Mouse (Mus musculus) right cerebral cortex, adult 18-20 months (tissue): ENCODE data around the gene Fthl17f.
"Not testable (repeated sequence)": the region's sequence is repeated elsewhere in the genome, so short reads cannot be mapped to it uniquely, and the experiment has no call there.

ENCODE experiments used
- DNase-seq: peaks from one replicate; pipeline ENCODE4 v3.0.0; 2022; ENCODE audit warnings: mixed read lengths

The Fthl17f gene

GRCm38 (mm10) chrX:9062715-9063114, at the start of gene Fthl17f:
TSS of gene Fthl17f (plus strand) at chrX:9063015.
- DNase-seq = not testable (repeated sequence)

GRCm38 (mm10) chrX:9016079-9016478, 46.7 kb upstream of the Fthl17f start:
- no peak for DNase-seq

GRCm38 (mm10) chrX:9019481-9019880, 43.3 kb upstream of the Fthl17f start:
- no peak for DNase-seq

- not testable (repeated sequence) for DNase-seq
These were observed 29.6 kb upstream of the Fthl17f start, which contains the start of gene Fthl17e for GRCm38 (mm10) chrX:9033193-9033592. TSS of gene Fthl17e (plus strand) at chrX:9033493.

- DNase-seq = peak; percentile 3
These were observed 21.2 kb upstream of the Fthl17f start for GRCm38 (mm10) chrX:9041611-9042010.

- peak; percentile 68 for DNase-seq
These were observed 1.9 kb upstream of the Fthl17f start for GRCm38 (mm10) chrX:9060952-9061351.

- no peak for DNase-seq
These were observed 714 bp upstream of the Fthl17f start for GRCm38 (mm10) chrX:9062101-9062500.

GRCm38 (mm10) chrX:9077699-9078098, 14.9 kb downstream of the Fthl17f start:
- peak; percentile 74 for DNase-seq

GRCm38 (mm10) chrX:9095066-9095465, 32.3 kb downstream of the Fthl17f start:
- DNase-seq = not testable (repeated sequence)

- no peak for DNase-seq
These were observed 41.4 kb downstream of the Fthl17f start, which contains the start of gene 4930402K13Rik for GRCm38 (mm10) chrX:9104262-9104661. TSS of gene 4930402K13Rik (plus strand) at chrX:9104562.

- DNase-seq = no peak
These were observed 47.6 kb downstream of the Fthl17f start for GRCm38 (mm10) chrX:9110381-9110780.
